Mouse (Mus musculus): ENCODE measurements around the gene Csf3r.

DNA sequence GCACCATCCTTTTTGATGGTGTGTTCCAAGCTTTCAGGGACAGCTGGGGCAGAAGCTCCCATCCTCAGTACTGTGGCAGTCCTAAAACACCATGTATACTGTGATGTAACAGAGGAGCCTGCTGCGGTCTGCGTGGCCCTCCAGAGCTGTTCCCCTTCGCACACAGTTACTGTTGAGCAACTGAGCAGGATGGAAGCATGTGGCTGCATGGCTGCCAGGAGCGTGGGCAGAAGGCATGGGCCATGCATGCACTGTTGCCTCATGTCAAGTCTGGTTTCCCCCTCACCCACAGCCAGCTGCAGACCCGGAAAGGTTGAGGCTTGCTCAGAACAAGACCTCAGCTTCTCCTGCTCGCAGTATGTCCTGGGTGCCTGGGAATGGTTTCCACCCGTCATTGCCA, 40.9 kb downstream of the Csf3r start:
- TF ChIP-seq CTCF (IDR thresholded peaks at IDR 0.05; ENCODE audit: borderline replicate concordance, insufficient read depth, low read length): no peak
- no peak for TF ChIP-seq POLR2A (IDR thresholded peaks at IDR 0.05; ENCODE audit: low read depth, low read length)
